Mouse (Mus musculus): ENCODE results near the gene Lipo4.
"Not testable (repeated sequence)": the region's sequence is repeated elsewhere in the genome, so short reads cannot be mapped to it uniquely, and the experiment has no call there.

Gene Lipo4

GRCm38 (mm10) chr19:33517680-33518079 is at the start of gene Lipo4:
Gene Lipo4 (minus strand): TSS chr19:33517780.
- DNase-seq, result no peak

- not testable (repeated sequence) for DNase-seq
These were observed 61.2 kb downstream of the Lipo4 start for GRCm38 (mm10) chr19:33456426-33456825.

GRCm38 (mm10) chr19:33453725-33454124 is 63.9 kb downstream of the Lipo4 start:
- DNase-seq, result no peak

All from spleen, adult 18-20 months (tissue).